Mouse (Mus musculus) MEL (cell line): ENCODE data around the gene Dcaf7. TPM values are rescaled to one million over a fixed set of nuclear protein-coding genes. Genes with fewer than 3 reads are reported as not detected.

Source experiments
- DNase-seq: peaks from one replicate; pipeline ENCODE4 v3.0.0; 2011; ENCODE audit warnings: low read depth, low spot score
- H3K27ac ChIP-seq: 2 replicates; pipeline ENCODE4 v1.5.1; 2012; ENCODE audit warnings: low read depth, mild to moderate bottlenecking, control low read depth, low read length, moderate library complexity; ENCODE audit not compliant: control insufficient read depth
- H3K27me3 ChIP-seq, 2 experiments: fragments of 150-350 bp in 1 of 2; sonication (generic) in 1 of 2; 2 replicates each; pipeline ENCODE4 v1.6.1; 2012; ENCODE audit warnings: low read length in 2 of 2, mild to moderate bottlenecking in 2 of 2, improper control_type of control experiment in 1 of 2, moderate library complexity in 1 of 2; ENCODE audit not compliant: insufficient read depth in 2 of 2, control insufficient read depth in 1 of 2
- H3K36me3 ChIP-seq, 2 experiments: 2 replicates each; pipeline ENCODE4 v1.6.1; 2012 to 2014; ENCODE audit warnings: low read length in 2 of 2, improper control_type of control experiment in 1 of 2, inconsistent platforms in 1 of 2, mild to moderate bottlenecking in 1 of 2; ENCODE audit not compliant: insufficient read depth in 2 of 2, control insufficient read depth in 1 of 2
- H3K4me1 ChIP-seq, 2 experiments: fragments of 150-350 bp in 1 of 2; sonication (generic) in 1 of 2; 2 replicates each; pipeline ENCODE4 v1.6.1; 2012; ENCODE audit warnings: low read length in 2 of 2, improper control_type of control experiment in 1 of 2, mild to moderate bottlenecking in 1 of 2; ENCODE audit not compliant: insufficient read depth in 2 of 2, control insufficient read depth in 1 of 2
- H3K4me3 ChIP-seq, 2 experiments: fragments of 150-350 bp in 1 of 2; sonication (generic) in 1 of 2; 2 replicates each; pipeline ENCODE4 v1.5.1; 2012; ENCODE audit warnings: low read depth in 2 of 2, low read length in 2 of 2, mild to moderate bottlenecking in 2 of 2, moderate library complexity in 2 of 2, control low read depth in 1 of 2, improper control_type of control experiment in 1 of 2; ENCODE audit not compliant: control insufficient read depth in 1 of 2, insufficient read depth in 1 of 2
- H3K79me2 ChIP-seq: 2 replicates; pipeline ENCODE4 v1.6.1; 2012; ENCODE audit warnings: mild to moderate bottlenecking, low read length, moderate library complexity; ENCODE audit not compliant: control insufficient read depth, poor library complexity, insufficient read depth
- H3K9ac ChIP-seq: 2 replicates; pipeline ENCODE4 v1.6.1; 2012; ENCODE audit warnings: low read depth, mild to moderate bottlenecking, control low read depth, low read length, moderate library complexity; ENCODE audit not compliant: control insufficient read depth, poor library complexity, severe bottlenecking
- H3K9me3 ChIP-seq: fragments of 150-350 bp; sonication (generic); replicated peaks from 2 replicates; pipeline ENCODE4 v1.6.1; 2012; ENCODE audit warnings: mild to moderate bottlenecking, low read length, improper control_type of control experiment, moderate library complexity; ENCODE audit not compliant: insufficient read depth
- CTCF ChIP-seq, 3 experiments: IDR thresholded peaks in 2 of 3; conservative IDR thresholded peaks in 1 of 3; 2 replicates each; pipeline ENCODE4 v1.5.1; 2011 to 2012; ENCODE audit warnings: low read length in 3 of 3, low read depth in 2 of 3, mild to moderate bottlenecking in 2 of 3, improper control_type of control experiment in 1 of 3, inconsistent platforms in 1 of 3, mixed read lengths in 1 of 3, moderate library complexity in 1 of 3; ENCODE audit not compliant: control insufficient read depth in 1 of 3, insufficient read depth in 1 of 3, poor library complexity in 1 of 3, severe bottlenecking in 1 of 3
- E2F4 ChIP-seq: IDR thresholded peaks from 2 replicates; pipeline ENCODE4 v1.6.1; 2011; ENCODE audit warnings: low read depth, low read length, improper control_type of control experiment, borderline replicate concordance
- ETS1 ChIP-seq: IDR thresholded peaks from 2 replicates; pipeline ENCODE4 v1.6.1; 2012; ENCODE audit warnings: low read depth, mild to moderate bottlenecking, inconsistent platforms, low read length, improper control_type of control experiment, moderate library complexity
- GABPA ChIP-seq: IDR thresholded peaks from 2 replicates; pipeline ENCODE4 v1.6.1; 2012; ENCODE audit warnings: low read depth, mild to moderate bottlenecking, inconsistent platforms, low read length, improper control_type of control experiment, moderate library complexity
- GATA1 ChIP-seq: IDR thresholded peaks from 2 replicates; pipeline ENCODE4 v1.6.1; 2011; ENCODE audit warnings: low read depth, low read length, improper control_type of control experiment
- HCFC1 ChIP-seq: IDR thresholded peaks from 2 replicates; pipeline ENCODE4 v1.6.1; 2012; ENCODE audit warnings: low read depth, mild to moderate bottlenecking, inconsistent platforms, low read length, improper control_type of control experiment, moderate library complexity
- JUND ChIP-seq: IDR thresholded peaks from 2 replicates; pipeline ENCODE4 v1.6.1; 2011; ENCODE audit warnings: low read depth, mild to moderate bottlenecking, improper control_type of control experiment, low read length
- MXI1 ChIP-seq: IDR thresholded peaks from 2 replicates; pipeline ENCODE4 v1.6.1; 2011; ENCODE audit warnings: mild to moderate bottlenecking, low read depth, low read length, improper control_type of control experiment
- MYC ChIP-seq: IDR thresholded peaks from 2 replicates; pipeline ENCODE4 v1.6.1; 2011; ENCODE audit warnings: low read depth, mild to moderate bottlenecking, low read length, improper control_type of control experiment, moderate library complexity
- POLR2A ChIP-seq, 2 experiments: IDR thresholded peaks; 2 replicates each; pipeline ENCODE4 v1.6.1; 2011 to 2012; ENCODE audit warnings: low read length in 2 of 2, mild to moderate bottlenecking in 2 of 2, control low read depth in 1 of 2, improper control_type of control experiment in 1 of 2, low read depth in 1 of 2, moderate library complexity in 1 of 2; ENCODE audit not compliant: control insufficient read depth in 1 of 2, insufficient read depth in 1 of 2, poor library complexity in 1 of 2
- SIN3A ChIP-seq: IDR thresholded peaks from 2 replicates; pipeline ENCODE4 v1.6.1; 2012; ENCODE audit warnings: low read length, improper control_type of control experiment, inconsistent platforms
- TAL1 ChIP-seq: IDR thresholded peaks from 2 replicates; pipeline ENCODE4 v1.6.1; 2012; ENCODE audit warnings: mild to moderate bottlenecking, inconsistent platforms, low read length, moderate library complexity, mixed read lengths
- TCF12 ChIP-seq: IDR thresholded peaks from 2 replicates; pipeline ENCODE4 v1.6.1; 2014; ENCODE audit warnings: low read depth, mild to moderate bottlenecking, inconsistent platforms, low read length, improper control_type of control experiment, moderate library complexity
- UBTF ChIP-seq: IDR thresholded peaks from 2 replicates; pipeline ENCODE4 v1.6.1; 2012; ENCODE audit warnings: low read depth, mild to moderate bottlenecking, inconsistent platforms, low read length, improper control_type of control experiment, moderate library complexity, borderline replicate concordance; ENCODE audit not compliant: insufficient read depth
- USF2 ChIP-seq, 2 experiments: IDR thresholded peaks; 2 replicates each; pipeline ENCODE4 v1.6.1; 2011 to 2012; ENCODE audit warnings: improper control_type of control experiment in 2 of 2, low read length in 2 of 2, borderline replicate concordance in 1 of 2, inconsistent platforms in 1 of 2, low read depth in 1 of 2, mild to moderate bottlenecking in 1 of 2; ENCODE audit not compliant: insufficient read depth in 1 of 2
- ZC3H11A ChIP-seq: IDR thresholded peaks from 2 replicates; pipeline ENCODE4 v1.6.1; 2012; ENCODE audit warnings: low read depth, mild to moderate bottlenecking, inconsistent platforms, low read length, improper control_type of control experiment
- ZKSCAN1 ChIP-seq: IDR thresholded peaks from 2 replicates; pipeline ENCODE4 v1.6.1; 2012; ENCODE audit warnings: low read depth, mild to moderate bottlenecking, inconsistent platforms, low read length, improper control_type of control experiment, moderate library complexity
- ZMIZ1 ChIP-seq: IDR thresholded peaks from 2 replicates; pipeline ENCODE4 v1.6.1; 2012; ENCODE audit warnings: low read depth, mild to moderate bottlenecking, inconsistent platforms, low read length, improper control_type of control experiment, moderate library complexity
- ZNF384 ChIP-seq: IDR thresholded peaks from 2 replicates; pipeline ENCODE4 v1.6.1; 2012; ENCODE audit warnings: low read depth, mild to moderate bottlenecking, inconsistent platforms, low read length, improper control_type of control experiment
- polyA plus RNA-seq, 2 experiments: library from polyadenylated mRNA; stranded (reverse) in 1 of 2; unstranded in 1 of 2; fragments of >175 nt in 1 of 2; fragments of >200 nt in 1 of 2; gene quantifications; 2 replicates each; pipeline versions ENCODE4 v1.2.1 to v1.2.4; 2012; ENCODE audit warnings: low replicate concordance in 2 of 2, low read depth in 1 of 2; ENCODE audit not compliant: insufficient read length in 2 of 2, insufficient read depth in 1 of 2, missing spikeins in 1 of 2
- total RNA-seq: library from RNA; depleted of rRNA; stranded (reverse); fragments of 300-350 nt; gene quantifications from 2 replicates; pipeline ENCODE4 v1.2.3, GENCODE M21; 2012

The Dcaf7 gene
- total and polyA plus RNA-seq, 3 experiments: 65.5 to 88.2 (median 86.9) TPM

GRCm38 (mm10) chr11:106083708-106084701 lies 47.3 kb downstream of the Dcaf7 start, which contains the start of gene Map3k3 (continued):
- peak; percentile 82 for TF ChIP-seq SIN3A
- 0 out of 2 replicates have a peak, but pooled peaks have one; percentile 26 for TF ChIP-seq MYC
- TF ChIP-seq GABPA: no peak
- peak; percentile 25 to 87 (median 80); a peak in 5 of 6 replicates for TF ChIP-seq CTCF (IDR thresholded peaks at IDR 0.05 in 2 of 3, conservative IDR thresholded peaks at IDR 0.05 in 1 of 3; ENCODE audit: control insufficient read depth in 1 of 3, insufficient read depth in 1 of 3, low read depth in 2 of 3, low read length in 3 of 3, poor library complexity in 1 of 3, severe bottlenecking in 1 of 3)
- TF ChIP-seq MXI1: peak; percentile 34

GRCm38 (mm10) chr11:106084911-106085561 lies 48.4 kb downstream of the Dcaf7 start:
- peak; percentile 84 for DNase-seq
- H3K4me3 ChIP-seq: peak overlapping the region; percentile 66 to 97

GRCm38 (mm10) chr11:106098223-106098622 lies 61.6 kb downstream of the Dcaf7 start:
- no peak overlapping the region for H3K27ac ChIP-seq
- TF ChIP-seq POLR2A (IDR thresholded peaks at IDR 0.05; ENCODE audit: control insufficient read depth in 1 of 2, insufficient read depth in 1 of 2, low read depth in 1 of 2, low read length in 2 of 2, poor library complexity in 1 of 2): no peak
- H3K4me3 ChIP-seq: no peak overlapping the region
- no peaks in the 10 kb centered on the region for H3K27me3 ChIP-seq
- H3K9me3 ChIP-seq: no peaks in the 10 kb centered on the region
- H3K9ac ChIP-seq: no peak overlapping the region
- DNase-seq: peak; percentile 27
- H3K79me2 ChIP-seq: peaks cover 1% of the 10 kb centered on the region; the same call in 1 of the 2 replicates
- peaks cover 0 to 11% of the 10 kb centered on the region in 2 experiments; a peak in 2 of 4 replicates for H3K36me3 ChIP-seq
- H3K4me1 ChIP-seq: peaks cover 0 to 9% of the 10 kb centered on the region in 2 experiments; a peak in 3 of 4 replicates

More at GRCm38 (mm10) chr11:106084911-106085561, 48.4 kb downstream of the Dcaf7 start:
- TF ChIP-seq USF2 (IDR thresholded peaks at IDR 0.05; ENCODE audit: borderline replicate concordance in 1 of 2, insufficient read depth in 1 of 2, low read depth in 1 of 2, low read length in 2 of 2) (no peak), E2F4 (no peak), MYC (no peak), UBTF (peak; percentile 93; the same call in 1 of the 2 replicates), ZC3H11A (no peak), CTCF (IDR thresholded peaks at IDR 0.05 in 2 of 3, conservative IDR thresholded peaks at IDR 0.05 in 1 of 3; ENCODE audit: control insufficient read depth in 1 of 3, insufficient read depth in 1 of 3, low read depth in 2 of 3, low read length in 3 of 3, poor library complexity in 1 of 3, severe bottlenecking in 1 of 3) (no peak), ETS1 (no peak), JUND (no peak), GATA1 (no peak), TCF12 (0 out of 2 replicates have a peak, but pooled peaks have one; percentile 2), ZNF384 (peak; percentile 85), HCFC1 (no peak; the same call in 1 of the 2 replicates), TAL1 (no peak), ZMIZ1 (no peak), ZKSCAN1 (0 out of 2 replicates have a peak, but pooled peaks have one; percentile 6), MXI1 (peak; percentile 70), POLR2A (IDR thresholded peaks at IDR 0.05; ENCODE audit: control insufficient read depth in 1 of 2, insufficient read depth in 1 of 2, low read depth in 1 of 2, low read length in 2 of 2, poor library complexity in 1 of 2) (0 out of 4 replicates have a peak, but pooled peaks have one; percentile 16 to 22)
- Histone ChIP-seq H3K79me2 (peaks cover 14% of the 10 kb centered on the region), H3K9ac (peak overlapping the region; percentile 72), H3K4me1 (peaks cover 2 to 4% of the 10 kb centered on the region in 2 experiments; a peak in 2 of 4 replicates), H3K36me3 (peaks cover 0 to 10% of the 10 kb centered on the region in 2 experiments; a peak in 2 of 4 replicates), H3K9me3 (no peaks in the 10 kb centered on the region), H3K27me3 (no peaks in the 10 kb centered on the region), H3K27ac (peak overlapping the region; percentile 15)
